Mouse (Mus musculus): ENCODE data around the gene Ift20. TPM values are rescaled to one million over a fixed set of nuclear protein-coding genes. Genes with fewer than 3 reads are reported as not detected.
A peak's percentile ranks its signal among the peaks of the same experiment; 100 is the strongest.

The Ift20 gene
- polyA plus RNA-seq, 1 experiment = 61.6 TPM

- no peaks in the 10 kb centered on the region for H3K36me3 ChIP-seq (ENCODE audit: control insufficient read depth, insufficient read depth, low read length)
- no peak overlapping the region for H3K27ac ChIP-seq (ENCODE audit: insufficient read depth, low read depth, low read length)
- H3K27me3 ChIP-seq (replicated peaks; ENCODE audit: control insufficient read depth, insufficient read depth, low read length) = no peaks in the 10 kb centered on the region
- peak overlapping the region; percentile 86; the same call in 1 of the 2 replicates for H3K4me3 ChIP-seq (ENCODE audit: insufficient read depth, low read depth, low read length)
- peaks cover 11% of the 10 kb centered on the region; the same call in 1 of the 2 replicates for H3K4me1 ChIP-seq (ENCODE audit: control insufficient read depth, insufficient read depth, low read length)
- WGBS = 33% methylated on average over 5 of the region's 5 CpGs
- DNase-seq = peak; percentile 51
- TF ChIP-seq POLR2A (IDR thresholded peaks at IDR 0.05; ENCODE audit: low read depth, low read length) (no peak), CTCF (conservative IDR thresholded peaks at IDR 0.05; ENCODE audit: insufficient read depth, insufficient read length, low read depth, low read length) (no peak)
Observed at GRCm38 (mm10) chr11:78549491-78549987, 13.4 kb downstream of the Ift20 start.

GRCm38 (mm10) chr11:78550168-78551058 is 14.3 kb downstream of the Ift20 start, which contains the start of gene Tmem97:
Gene Tmem97 (minus strand): TSS chr11:78550777.
- DNase-seq = peak; percentile 98
- H3K4me3 ChIP-seq (ENCODE audit: insufficient read depth, low read depth, low read length) = peak within 1 kb of the TSS; percentile 86
- H3K27ac ChIP-seq (ENCODE audit: insufficient read depth, low read depth, low read length) = no peak within 1 kb of the TSS
- TF ChIP-seq POLR2A (IDR thresholded peaks at IDR 0.05; ENCODE audit: low read depth, low read length) = peak; percentile 48
- TF ChIP-seq CTCF (conservative IDR thresholded peaks at IDR 0.05; ENCODE audit: insufficient read depth, insufficient read length, low read depth, low read length) = no peak
- WGBS = under 1% methylated on average over 60 of the region's 60 CpGs
- peaks cover 11% of the 10 kb centered on the region; the same call in 1 of the 2 replicates for H3K4me1 ChIP-seq (ENCODE audit: control insufficient read depth, insufficient read depth, low read length)
- H3K27me3 ChIP-seq (replicated peaks; ENCODE audit: control insufficient read depth, insufficient read depth, low read length) = no peaks in the 10 kb centered on the region
- no peaks in the 10 kb centered on the region for H3K36me3 ChIP-seq (ENCODE audit: control insufficient read depth, insufficient read depth, low read length)

DNA sequence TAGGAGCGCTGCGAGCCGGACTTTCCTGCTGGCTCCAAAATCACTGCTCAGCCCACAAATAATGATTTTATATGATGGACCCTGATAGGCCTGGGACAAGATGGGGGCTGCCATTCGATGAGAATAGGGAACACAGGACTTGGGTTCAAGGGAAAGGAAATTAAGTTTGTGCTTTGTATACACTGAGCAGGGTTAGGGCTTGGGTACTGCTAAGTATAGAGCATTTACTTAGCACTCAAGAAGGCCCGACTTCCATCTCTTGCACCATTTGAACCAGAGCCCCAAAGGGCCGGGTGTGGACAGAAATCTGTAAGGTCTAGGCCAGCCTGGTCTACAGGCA is 14.9 kb downstream of the Ift20 start:
- no peak overlapping the region for H3K27ac ChIP-seq (ENCODE audit: insufficient read depth, low read depth, low read length)
- no peaks in the 10 kb centered on the region for H3K27me3 ChIP-seq (replicated peaks; ENCODE audit: control insufficient read depth, insufficient read depth, low read length)
- peaks cover 11% of the 10 kb centered on the region; the same call in 1 of the 2 replicates for H3K4me1 ChIP-seq (ENCODE audit: control insufficient read depth, insufficient read depth, low read length)
- WGBS = 33% methylated on average over 6 of the region's 6 CpGs
- no peak for DNase-seq
- H3K4me3 ChIP-seq (ENCODE audit: insufficient read depth, low read depth, low read length) = peak overlapping the region; percentile 45
- TF ChIP-seq CTCF (conservative IDR thresholded peaks at IDR 0.05; ENCODE audit: insufficient read depth, insufficient read length, low read depth, low read length) (no peak), POLR2A (IDR thresholded peaks at IDR 0.05; ENCODE audit: low read depth, low read length) (no peak)
- H3K36me3 ChIP-seq (ENCODE audit: control insufficient read depth, insufficient read depth, low read length) = no peaks in the 10 kb centered on the region

GRCm38 (mm10) chr11:78555623-78556022 is 19.5 kb downstream of the Ift20 start:
- H3K27ac ChIP-seq (ENCODE audit: insufficient read depth, low read depth, low read length) = no peak overlapping the region
- TF ChIP-seq POLR2A (IDR thresholded peaks at IDR 0.05; ENCODE audit: low read depth, low read length) (no peak), CTCF (conservative IDR thresholded peaks at IDR 0.05; ENCODE audit: insufficient read depth, insufficient read length, low read depth, low read length) (no peak)
- H3K4me1 ChIP-seq (ENCODE audit: control insufficient read depth, insufficient read depth, low read length) = peaks cover 8% of the 10 kb centered on the region; the same call in 1 of the 2 replicates
- WGBS = 77% methylated on average over 3 of the region's 3 CpGs
- H3K27me3 ChIP-seq (replicated peaks; ENCODE audit: control insufficient read depth, insufficient read depth, low read length) = no peaks in the 10 kb centered on the region
- H3K4me3 ChIP-seq (ENCODE audit: insufficient read depth, low read depth, low read length) = no peak overlapping the region
- H3K36me3 ChIP-seq (ENCODE audit: control insufficient read depth, insufficient read depth, low read length) = no peaks in the 10 kb centered on the region
- no peak for DNase-seq

DNA sequence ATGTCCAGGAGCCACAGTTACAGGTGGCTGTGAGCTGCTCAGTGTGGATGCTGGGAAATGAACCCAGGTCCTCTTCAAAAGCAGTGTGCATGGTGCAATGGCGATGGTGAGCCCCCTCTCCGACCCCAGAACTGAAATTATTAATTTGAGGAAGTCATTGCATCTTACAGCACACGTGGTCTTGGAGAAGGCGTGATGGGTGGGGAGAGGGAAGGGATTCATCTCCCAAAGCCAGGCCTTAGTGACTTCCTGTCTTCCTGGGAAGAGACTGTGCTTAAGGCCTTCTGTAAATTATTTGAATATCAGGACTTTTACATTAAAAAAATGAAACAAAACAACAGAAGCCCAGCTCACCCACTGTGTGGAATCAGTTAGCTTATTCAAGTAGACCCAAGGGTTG is 19.9 kb downstream of the Ift20 start:
- peaks cover 6% of the 10 kb centered on the region; the same call in 1 of the 2 replicates for H3K4me1 ChIP-seq (ENCODE audit: control insufficient read depth, insufficient read depth, low read length)
- no peaks in the 10 kb centered on the region for H3K27me3 ChIP-seq (replicated peaks; ENCODE audit: control insufficient read depth, insufficient read depth, low read length)
- whole genome bisulfite sequencing = 69% methylated on average over 4 of the region's 4 CpGs
- no peak for DNase-seq
- peak overlapping the region; percentile 46; the same call in 1 of the 2 replicates for H3K27ac ChIP-seq (ENCODE audit: insufficient read depth, low read depth, low read length)
- TF ChIP-seq CTCF (conservative IDR thresholded peaks at IDR 0.05; ENCODE audit: insufficient read depth, insufficient read length, low read depth, low read length) (no peak), POLR2A (IDR thresholded peaks at IDR 0.05; ENCODE audit: low read depth, low read length) (no peak)
- H3K4me3 ChIP-seq (ENCODE audit: insufficient read depth, low read depth, low read length) = no peak overlapping the region
- no peaks in the 10 kb centered on the region for H3K36me3 ChIP-seq (ENCODE audit: control insufficient read depth, insufficient read depth, low read length)

DNA sequence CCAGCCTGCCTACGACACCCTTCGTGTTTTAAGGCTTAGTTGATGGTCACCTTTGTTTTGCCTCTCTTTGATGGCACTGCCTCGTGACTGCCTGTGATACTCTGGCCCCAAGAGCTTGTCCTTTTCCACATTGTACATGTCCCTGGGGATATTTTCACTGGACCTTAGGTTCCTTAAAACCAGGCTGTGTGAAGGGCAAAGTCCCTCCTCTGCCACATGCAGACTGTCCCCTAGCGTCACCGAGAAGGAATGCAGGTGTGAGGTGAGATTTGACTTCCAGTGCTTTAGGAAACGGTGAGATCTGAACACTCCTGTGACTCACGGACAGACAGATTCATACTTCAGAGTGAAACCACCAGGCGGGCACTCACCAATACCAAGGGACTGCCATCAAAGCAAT is 21.1 kb downstream of the Ift20 start:
- no peak overlapping the region for H3K4me3 ChIP-seq (ENCODE audit: insufficient read depth, low read depth, low read length)
- no peaks in the 10 kb centered on the region for H3K36me3 ChIP-seq (ENCODE audit: control insufficient read depth, insufficient read depth, low read length)
- 43% methylated on average over 8 of the region's 8 CpGs for WGBS
- H3K4me1 ChIP-seq (ENCODE audit: control insufficient read depth, insufficient read depth, low read length) = peaks cover 3% of the 10 kb centered on the region; the same call in 1 of the 2 replicates
- DNase-seq = peak; percentile 77
- H3K27ac ChIP-seq (ENCODE audit: insufficient read depth, low read depth, low read length) = peak overlapping the region; percentile 21; the same call in 1 of the 2 replicates
- no peaks in the 10 kb centered on the region for H3K27me3 ChIP-seq (replicated peaks; ENCODE audit: control insufficient read depth, insufficient read depth, low read length)
- TF ChIP-seq CTCF (conservative IDR thresholded peaks at IDR 0.05; ENCODE audit: insufficient read depth, insufficient read length, low read depth, low read length) (peak; percentile 76), POLR2A (IDR thresholded peaks at IDR 0.05; ENCODE audit: low read depth, low read length) (no peak)

- Histone ChIP-seq H3K4me3 (ENCODE audit: insufficient read depth, low read depth, low read length) (no peak overlapping the region), H3K27me3 (replicated peaks; ENCODE audit: control insufficient read depth, insufficient read depth, low read length) (no peaks in the 10 kb centered on the region), H3K27ac (ENCODE audit: insufficient read depth, low read depth, low read length) (no peak overlapping the region), H3K4me1 (ENCODE audit: control insufficient read depth, insufficient read depth, low read length) (peaks cover 3% of the 10 kb centered on the region; the same call in 1 of the 2 replicates), H3K36me3 (ENCODE audit: control insufficient read depth, insufficient read depth, low read length) (no peaks in the 10 kb centered on the region)
- WGBS = 9% methylated on average over 4 of the region's 4 CpGs
- TF ChIP-seq CTCF (conservative IDR thresholded peaks at IDR 0.05; ENCODE audit: insufficient read depth, insufficient read length, low read depth, low read length) (peak; percentile 85), POLR2A (IDR thresholded peaks at IDR 0.05; ENCODE audit: low read depth, low read length) (no peak)
- peak; percentile 85 for DNase-seq
Observed at GRCm38 (mm10) chr11:78560447-78560846, 24.3 kb downstream of the Ift20 start.
